Mouse (Mus musculus): Measurements from ENCODE around the gene Cxcl1. TPM values are rescaled to one million over a fixed set of nuclear protein-coding genes. Genes with fewer than 3 reads are reported as not detected.
"Not testable (repeated sequence)": the region's sequence is repeated elsewhere in the genome, so short reads cannot be mapped to it uniquely, and the experiment has no call there.

Cxcl1 gene
- not detected in 2 replicates for total RNA-seq (2014; rRNA removed)
- 0.56 and 0.78 TPM in 2 replicates for polyA plus RNA-seq (2015; fragmentation: Nextera tagmentation; extraction: Ambion mirVana)

DNA sequence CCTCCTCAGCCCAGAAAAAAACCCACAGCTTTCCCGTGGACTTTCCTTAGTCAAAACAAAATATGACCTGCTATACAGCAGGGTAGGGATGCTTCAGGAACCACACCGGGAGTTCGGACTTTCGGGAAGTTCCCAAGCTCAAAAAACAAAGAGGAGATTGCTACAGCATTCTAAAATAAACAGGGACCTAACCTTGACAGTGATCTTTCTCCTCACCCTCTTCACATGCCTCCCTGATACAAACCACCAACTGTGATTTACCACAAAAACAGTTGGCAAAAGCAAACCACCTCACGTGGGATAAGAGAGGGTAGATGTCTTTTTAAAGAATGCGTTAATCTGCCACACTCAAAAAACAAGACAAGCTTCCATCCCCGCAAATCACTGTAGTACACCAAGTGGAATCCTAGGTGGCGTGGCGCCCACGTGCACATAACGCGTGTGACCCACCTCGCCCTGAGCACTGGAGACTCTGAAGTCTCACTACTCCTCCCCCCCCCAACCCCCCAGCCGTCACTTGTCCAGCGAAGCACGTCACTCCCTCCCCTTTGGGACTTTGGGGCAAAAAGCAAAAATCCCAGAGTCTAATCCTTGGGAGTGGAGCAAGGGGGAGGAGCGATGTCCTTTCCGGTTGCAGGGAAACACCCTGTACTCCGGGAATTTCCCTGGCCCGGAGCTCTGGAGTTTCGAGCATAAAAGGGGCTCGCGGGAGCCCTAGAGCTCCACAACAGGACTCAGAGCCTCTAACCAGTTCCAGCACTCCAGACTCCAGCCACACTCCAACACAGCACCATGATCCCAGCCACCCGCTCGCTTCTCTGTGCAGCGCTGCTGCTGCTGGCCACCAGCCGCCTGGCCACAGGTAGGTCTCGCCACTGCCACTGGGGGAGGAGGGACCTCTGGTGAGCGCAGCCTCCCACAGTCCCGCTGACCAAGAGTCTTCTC is at the start of gene Cxcl1:
Cxcl1 (plus strand) TSS at position 723 of the 945 bp plus-strand sequence.
- Histone ChIP-seq H3K27ac (ENCODE audit: low read depth, low read length) (no peak within 1 kb of the TSS), H3K9me3 (ENCODE audit: low read length) (no peaks in the 10 kb centered on the region), H3K27me3 (ENCODE audit: insufficient read depth, low read length) (no peaks in the 10 kb centered on the region), H3K4me2 (ENCODE audit: low read depth, low read length, poor library complexity, severe bottlenecking) (peak within 1 kb of the TSS; percentile 96), H3K4me3 (ENCODE audit: low read depth, low read length) (peak within 1 kb of the TSS; percentile 54), H3K36me3 (ENCODE audit: insufficient read depth, low read length) (no peaks in the 10 kb centered on the region), H3K4me1 (ENCODE audit: insufficient read depth, low read length) (no peaks in the 10 kb centered on the region), H3K9ac (replicated peaks; ENCODE audit: low read length, poor library complexity, severe bottlenecking) (peak within 1 kb of the TSS; percentile 54)
- ATAC-seq (ENCODE audit: low FRiP score) (peak; percentile 89), DNase-seq (ENCODE audit: low spot score) (peak; percentile 62)
- peak; percentile 64 for TF ChIP-seq CTCF (IDR thresholded peaks at IDR 0.05)
- WGBS: 8% methylated on average over 29 of the region's 30 CpGs

GRCm38 (mm10) chr5:90843891-90844290 is 47.1 kb upstream of the Cxcl1 start:
- H3K9ac ChIP-seq (replicated peaks; ENCODE audit: low read length, poor library complexity, severe bottlenecking): no peak overlapping the region
- no peaks in the 10 kb centered on the region for H3K36me3 ChIP-seq (ENCODE audit: insufficient read depth, low read length)
- no peaks in the 10 kb centered on the region for H3K27me3 ChIP-seq (ENCODE audit: insufficient read depth, low read length)
- DNase-seq (ENCODE audit: low spot score) (no peak), ATAC-seq (ENCODE audit: low FRiP score) (no peak)
- 79% methylated on average over 3 of the region's 3 CpGs for WGBS
- H3K4me3 ChIP-seq (ENCODE audit: low read depth, low read length): no peak overlapping the region
- no peak overlapping the region for H3K27ac ChIP-seq (ENCODE audit: low read depth, low read length)
- H3K4me2 ChIP-seq (ENCODE audit: low read depth, low read length, poor library complexity, severe bottlenecking): no peak overlapping the region
- no peaks in the 10 kb centered on the region for H3K9me3 ChIP-seq (ENCODE audit: low read length)
- no peak for TF ChIP-seq CTCF (IDR thresholded peaks at IDR 0.05)
- no peaks in the 10 kb centered on the region for H3K4me1 ChIP-seq (ENCODE audit: insufficient read depth, low read length)

- H3K4me3 ChIP-seq (ENCODE audit: low read depth, low read length); H3K4me1 ChIP-seq (ENCODE audit: insufficient read depth, low read length); ATAC-seq (ENCODE audit: low FRiP score); H3K36me3 ChIP-seq (ENCODE audit: insufficient read depth, low read length); H3K9ac ChIP-seq (replicated peaks; ENCODE audit: low read length, poor library complexity, severe bottlenecking); H3K27ac ChIP-seq (ENCODE audit: low read depth, low read length); DNase-seq (ENCODE audit: low spot score); H3K27me3 ChIP-seq (ENCODE audit: insufficient read depth, low read length); H3K4me2 ChIP-seq (ENCODE audit: low read depth, low read length, poor library complexity, severe bottlenecking); H3K9me3 ChIP-seq (ENCODE audit: low read length): not testable (repeated sequence)
- WGBS: 93% methylated on average over 7 of the region's 7 CpGs
These were observed 40.9 kb upstream of the Cxcl1 start for GRCm38 (mm10) chr5:90850096-90850495.

DNA sequence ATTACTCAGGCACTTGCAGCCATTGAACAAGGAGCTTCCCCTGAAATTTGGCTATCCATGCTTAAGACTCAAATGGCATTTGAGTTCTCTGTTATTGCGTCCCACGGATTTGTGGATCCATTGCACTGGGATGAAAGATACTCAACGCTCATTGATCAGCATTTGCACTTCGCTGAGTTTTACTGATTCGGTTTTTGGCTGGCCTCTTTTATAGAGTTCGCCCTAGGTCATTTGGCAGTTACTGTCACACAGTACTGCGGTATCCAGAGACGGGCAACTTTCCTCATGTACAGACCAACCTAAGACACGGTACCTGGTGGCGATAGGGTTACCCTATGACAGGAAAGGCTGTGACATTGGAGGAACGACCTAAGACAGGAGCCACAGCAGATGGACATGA is 39.6 kb upstream of the Cxcl1 start:
- H3K4me2 ChIP-seq (ENCODE audit: low read depth, low read length, poor library complexity, severe bottlenecking); H3K4me3 ChIP-seq (ENCODE audit: low read depth, low read length); DNase-seq (ENCODE audit: low spot score); ATAC-seq (ENCODE audit: low FRiP score); H3K4me1 ChIP-seq (ENCODE audit: insufficient read depth, low read length); H3K27ac ChIP-seq (ENCODE audit: low read depth, low read length); H3K36me3 ChIP-seq (ENCODE audit: insufficient read depth, low read length); H3K9me3 ChIP-seq (ENCODE audit: low read length); H3K27me3 ChIP-seq (ENCODE audit: insufficient read depth, low read length); H3K9ac ChIP-seq (replicated peaks; ENCODE audit: low read length, poor library complexity, severe bottlenecking): not testable (repeated sequence)
- WGBS: 93% methylated on average over 11 of the region's 11 CpGs

GRCm38 (mm10) chr5:90853206-90853605 is 37.8 kb upstream of the Cxcl1 start:
- 90% methylated on average over 4 of the region's 4 CpGs for WGBS
- H3K4me2 ChIP-seq (ENCODE audit: low read depth, low read length, poor library complexity, severe bottlenecking): no peak overlapping the region
- no peak overlapping the region for H3K27ac ChIP-seq (ENCODE audit: low read depth, low read length)
- H3K9me3 ChIP-seq (ENCODE audit: low read length): no peaks in the 10 kb centered on the region
- TF ChIP-seq CTCF (IDR thresholded peaks at IDR 0.05): no peak
- no peak for ATAC-seq (ENCODE audit: low FRiP score)
- H3K9ac ChIP-seq (replicated peaks; ENCODE audit: low read length, poor library complexity, severe bottlenecking): no peak overlapping the region
- no peak for DNase-seq (ENCODE audit: low spot score)
- no peaks in the 10 kb centered on the region for H3K27me3 ChIP-seq (ENCODE audit: insufficient read depth, low read length)
- no peak overlapping the region for H3K4me3 ChIP-seq (ENCODE audit: low read depth, low read length)
- H3K36me3 ChIP-seq (ENCODE audit: insufficient read depth, low read length): no peaks in the 10 kb centered on the region
- H3K4me1 ChIP-seq (ENCODE audit: insufficient read depth, low read length): no peaks in the 10 kb centered on the region
